Mouse (Mus musculus): Measurements from ENCODE around the gene Rsl1d1. TPM values are rescaled to one million over a fixed set of nuclear protein-coding genes. Genes with fewer than 3 reads are reported as not detected.
"Not testable (repeated sequence)": the region's sequence is repeated elsewhere in the genome, so short reads cannot be mapped to it uniquely, and the experiment has no call there.

Gene Rsl1d1
- total and polyA plus RNA-seq, 2 experiments from 2014 or later, result 71.0 to 106 TPM

DNA sequence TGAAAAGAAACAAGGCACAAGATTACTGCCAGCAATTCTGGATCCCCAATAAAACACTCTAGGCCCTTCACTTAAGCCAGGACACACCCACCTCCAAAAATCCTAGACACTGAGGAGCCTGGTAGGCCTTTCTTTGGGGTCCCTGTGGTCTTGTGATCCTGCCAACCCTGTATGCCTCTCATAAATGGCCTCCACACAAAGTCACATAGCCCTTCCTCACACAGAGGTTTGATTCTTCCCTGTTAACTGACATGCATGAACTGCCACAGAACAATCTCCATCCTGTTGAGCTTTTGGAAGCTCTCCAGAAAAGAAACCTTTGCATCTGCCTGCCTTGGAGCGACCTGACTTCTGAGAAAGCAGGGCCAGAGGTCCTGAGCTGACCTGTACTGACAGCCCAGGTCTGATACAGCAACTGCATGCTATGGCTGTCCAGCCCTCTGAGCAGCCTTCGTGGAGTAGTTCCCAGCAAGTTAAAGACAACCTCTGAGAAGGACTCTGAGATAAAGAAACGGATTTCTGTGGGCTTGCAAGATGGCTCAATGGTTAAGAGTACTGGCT is 38.4 kb downstream of the Rsl1d1 start:
- H3K27ac ChIP-seq (ENCODE audit: low read depth), result no peak overlapping the region
- DNase-seq (ENCODE audit: low spot score), result no peak
- H3K36me3 ChIP-seq (replicated peaks; ENCODE audit: control insufficient read depth, insufficient read depth, low read length), result peaks cover 25% of the 10 kb centered on the region
- 49% methylated on average over 3 of the region's 3 CpGs for WGBS
- no peaks in the 10 kb centered on the region for H3K4me1 ChIP-seq (ENCODE audit: control insufficient read depth, insufficient read depth)
- H3K9me3 ChIP-seq (replicated peaks; ENCODE audit: control insufficient read depth, low read length), result no peaks in the 10 kb centered on the region
- H3K4me3 ChIP-seq (ENCODE audit: low read depth, low read length), result no peak overlapping the region
- ATAC-seq (ENCODE audit: insufficient read depth, low read depth), result no peak
- H3K27me3 ChIP-seq (ENCODE audit: control insufficient read depth, insufficient read depth, low read length), result no peaks in the 10 kb centered on the region
- TF ChIP-seq CTCF (IDR thresholded peaks at IDR 0.05; ENCODE audit: low read depth) (no peak), EP300 (IDR thresholded peaks at IDR 0.05; ENCODE audit: low read depth) (no peak)
- H3K4me2 ChIP-seq (ENCODE audit: low read depth, low read length), result no peak overlapping the region
- no peak overlapping the region for H3K9ac ChIP-seq (replicated peaks; ENCODE audit: low read depth, low read length)

DNA sequence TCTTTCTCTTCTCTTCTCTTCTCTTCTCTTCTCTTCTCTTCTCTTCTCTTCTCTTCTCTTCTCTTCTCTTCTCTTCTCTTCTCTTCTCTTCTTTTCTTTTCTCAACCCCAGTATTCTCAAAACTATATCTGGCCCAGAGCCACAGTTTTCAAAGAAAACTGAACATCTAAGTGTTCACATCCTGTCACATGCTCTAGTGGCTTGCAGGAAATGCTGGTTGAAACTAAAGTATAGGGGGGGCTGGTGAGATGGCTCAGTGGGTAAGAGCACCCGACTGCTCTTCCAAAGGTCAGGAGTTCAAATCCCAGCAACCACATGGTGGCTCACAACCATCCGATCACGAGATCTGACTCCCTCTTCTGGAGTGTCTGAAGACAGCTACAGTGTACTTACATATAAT is 45.4 kb downstream of the Rsl1d1 start:
- H3K9ac ChIP-seq (replicated peaks; ENCODE audit: low read depth, low read length); H3K27me3 ChIP-seq (ENCODE audit: control insufficient read depth, insufficient read depth, low read length); H3K4me2 ChIP-seq (ENCODE audit: low read depth, low read length); H3K9me3 ChIP-seq (replicated peaks; ENCODE audit: control insufficient read depth, low read length); DNase-seq (ENCODE audit: low spot score); H3K4me3 ChIP-seq (ENCODE audit: low read depth, low read length); H3K4me1 ChIP-seq (ENCODE audit: control insufficient read depth, insufficient read depth); ATAC-seq (ENCODE audit: insufficient read depth, low read depth); H3K27ac ChIP-seq (ENCODE audit: low read depth): not testable (repeated sequence)
- peaks cover 74% of the 10 kb centered on the region for H3K36me3 ChIP-seq (replicated peaks; ENCODE audit: control insufficient read depth, insufficient read depth, low read length)
- WGBS, result 40% methylated on average over 1 of the region's 3 CpGs

DNA sequence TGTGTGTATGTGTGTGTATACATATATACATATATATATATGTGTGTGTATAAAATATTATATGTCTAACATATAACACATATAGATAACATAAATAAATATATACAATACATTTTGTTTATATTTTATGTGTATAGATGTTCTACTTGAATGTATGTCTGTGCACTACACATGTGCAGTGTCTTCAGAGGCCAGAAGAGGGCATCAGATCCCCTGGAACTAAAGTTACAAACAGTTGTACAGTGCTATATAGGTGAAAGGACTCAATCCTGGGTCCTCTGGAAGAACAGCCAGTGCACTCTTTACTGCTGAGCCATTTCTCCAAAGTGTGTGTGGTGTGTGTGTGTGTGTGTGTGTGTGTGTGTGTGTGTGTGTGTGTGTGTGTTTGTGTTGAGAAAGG is 48.6 kb downstream of the Rsl1d1 start:
- H3K4me3 ChIP-seq (ENCODE audit: low read depth, low read length), result no peak overlapping the region
- H3K9me3 ChIP-seq (replicated peaks; ENCODE audit: control insufficient read depth, low read length), result no peaks in the 10 kb centered on the region
- H3K27ac ChIP-seq (ENCODE audit: low read depth), result no peak overlapping the region
- DNase-seq (ENCODE audit: low spot score), result no peak
- no peaks in the 10 kb centered on the region for H3K4me1 ChIP-seq (ENCODE audit: control insufficient read depth, insufficient read depth)
- TF ChIP-seq EP300 (IDR thresholded peaks at IDR 0.05; ENCODE audit: low read depth), result no peak
- no peak for TF ChIP-seq CTCF (IDR thresholded peaks at IDR 0.05; ENCODE audit: low read depth)
- H3K36me3 ChIP-seq (replicated peaks; ENCODE audit: control insufficient read depth, insufficient read depth, low read length), result peaks cover 89% of the 10 kb centered on the region
- H3K4me2 ChIP-seq (ENCODE audit: low read depth, low read length), result no peak overlapping the region
- no peak overlapping the region for H3K9ac ChIP-seq (replicated peaks; ENCODE audit: low read depth, low read length)
- ATAC-seq (ENCODE audit: insufficient read depth, low read depth), result no peak
- no peaks in the 10 kb centered on the region for H3K27me3 ChIP-seq (ENCODE audit: control insufficient read depth, insufficient read depth, low read length)

DNA sequence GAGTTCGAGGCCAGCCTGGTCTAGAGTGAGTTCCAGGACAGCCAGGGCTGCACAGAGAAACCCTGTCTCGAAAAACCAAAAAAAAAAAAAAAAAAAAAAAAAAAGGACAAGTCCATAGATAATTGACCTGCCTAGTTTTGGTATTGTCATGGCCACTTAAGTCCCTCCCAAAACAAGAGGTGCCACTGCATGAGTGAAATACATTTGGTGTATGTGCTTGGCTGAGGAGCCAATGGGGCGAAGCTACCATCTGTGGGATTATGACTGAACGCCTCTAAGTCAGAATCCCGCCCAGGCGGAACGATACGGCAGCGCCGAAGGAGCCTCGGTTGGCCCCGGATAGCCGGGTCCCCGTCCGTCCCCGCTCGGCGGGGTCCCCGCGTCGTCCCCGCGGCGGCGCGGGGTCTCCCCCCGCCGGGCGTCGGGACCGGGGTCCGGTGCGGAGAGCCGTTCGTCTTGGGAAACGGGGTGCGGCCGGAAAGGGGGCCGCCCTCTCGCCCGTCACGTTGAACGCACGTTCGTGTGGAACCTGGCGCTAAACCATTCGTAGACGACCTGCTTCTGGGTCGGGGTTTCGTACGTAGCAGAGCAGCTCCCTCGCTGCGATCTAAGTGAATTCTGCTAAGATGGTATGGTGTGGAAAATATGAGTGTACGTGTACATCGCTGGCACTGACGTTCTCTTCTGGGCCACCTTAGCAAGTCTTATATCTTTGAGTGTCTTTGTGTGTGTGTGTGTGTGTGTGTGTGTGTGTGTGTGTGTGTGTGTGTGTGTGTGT is 59.2 kb downstream of the Rsl1d1 start:
- H3K9me3 ChIP-seq (replicated peaks; ENCODE audit: control insufficient read depth, low read length); H3K27me3 ChIP-seq (ENCODE audit: control insufficient read depth, insufficient read depth, low read length); H3K27ac ChIP-seq (ENCODE audit: low read depth); H3K4me3 ChIP-seq (ENCODE audit: low read depth, low read length); DNase-seq (ENCODE audit: low spot score); H3K9ac ChIP-seq (replicated peaks; ENCODE audit: low read depth, low read length); ATAC-seq (ENCODE audit: insufficient read depth, low read depth); H3K4me1 ChIP-seq (ENCODE audit: control insufficient read depth, insufficient read depth); H3K4me2 ChIP-seq (ENCODE audit: low read depth, low read length): not testable (repeated sequence)
- peaks cover 72% of the 10 kb centered on the region for H3K36me3 ChIP-seq (replicated peaks; ENCODE audit: control insufficient read depth, insufficient read depth, low read length)
- WGBS, result 29% methylated on average over 53 of the region's 56 CpGs

Small RNAs within 50 kb of the gene (microRNA-seq; reads per million reads assigned to microRNA genes)
- 4.6 reads per million, percentile 20 among the genes with 10 or more reads in this experiment for gene Gm23935

Other genes starting within 250 kb of the Rsl1d1 start
- gene Snn, start 142.4 kb downstream of the Rsl1d1 start, total RNA-seq (2014; rRNA removed; ENCODE audit: low replicate concordance), result 78.3 and 91.9 TPM in 2 replicates
- 32.0 and 36.6 TPM in 2 replicates for gene Snn, start 142.4 kb downstream of the Rsl1d1 start, polyA plus RNA-seq (2015; fragmentation: Nextera tagmentation; extraction: Ambion mirVana)
- gene Litaf, start 137.2 kb downstream of the Rsl1d1 start, total RNA-seq (2014; rRNA removed; ENCODE audit: low replicate concordance), result 77.1 and 78.2 TPM in 2 replicates
- gene Litaf, start 137.2 kb downstream of the Rsl1d1 start, polyA plus RNA-seq (2015; fragmentation: Nextera tagmentation; extraction: Ambion mirVana), result 53.8 and 55.7 TPM in 2 replicates
- 35.6 and 55.2 TPM in 2 replicates for gene Txndc11, start 68.7 kb downstream of the Rsl1d1 start, total RNA-seq (2014; rRNA removed; ENCODE audit: low replicate concordance)
- 20.1 and 24.3 TPM in 2 replicates for gene Txndc11, start 68.7 kb downstream of the Rsl1d1 start, polyA plus RNA-seq (2015; fragmentation: Nextera tagmentation; extraction: Ambion mirVana)
- 38.1 and 51.7 TPM in 2 replicates for gene Zc3h7a, start 26.9 kb downstream of the Rsl1d1 start, total RNA-seq (2014; rRNA removed; ENCODE audit: low replicate concordance)
- 28.6 and 30.3 TPM in 2 replicates for gene Zc3h7a, start 26.9 kb downstream of the Rsl1d1 start, polyA plus RNA-seq (2015; fragmentation: Nextera tagmentation; extraction: Ambion mirVana)
- gene Gspt1, start 51.0 kb upstream of the Rsl1d1 start, total RNA-seq (2014; rRNA removed; ENCODE audit: low replicate concordance), result 26.9 and 31.8 TPM in 2 replicates
- 31.2 and 31.4 TPM in 2 replicates for gene Gspt1, start 51.0 kb upstream of the Rsl1d1 start, polyA plus RNA-seq (2015; fragmentation: Nextera tagmentation; extraction: Ambion mirVana)
- not detected in 2 replicates for gene Tnfrsf17, start 110.5 kb upstream of the Rsl1d1 start, total RNA-seq (2014; rRNA removed; ENCODE audit: low replicate concordance)
- gene Tnfrsf17, start 110.5 kb upstream of the Rsl1d1 start, polyA plus RNA-seq (2015; fragmentation: Nextera tagmentation; extraction: Ambion mirVana), result 0.15 TPM in 1 of 2 replicates, not detected in the other
- 3.9 and 10.9 TPM in 2 replicates for gene Snx29, start 119.6 kb upstream of the Rsl1d1 start, total RNA-seq (2014; rRNA removed; ENCODE audit: low replicate concordance)
- gene Snx29, start 119.6 kb upstream of the Rsl1d1 start, polyA plus RNA-seq (2015; fragmentation: Nextera tagmentation; extraction: Ambion mirVana), result 3.1 and 4.0 TPM in 2 replicates